Mouse (Mus musculus): ENCODE results near the gene Purb.
"Not testable (repeated sequence)": the region's sequence is repeated elsewhere in the genome, so short reads cannot be mapped to it uniquely, and the experiment has no call there.

The Purb gene

DNA sequence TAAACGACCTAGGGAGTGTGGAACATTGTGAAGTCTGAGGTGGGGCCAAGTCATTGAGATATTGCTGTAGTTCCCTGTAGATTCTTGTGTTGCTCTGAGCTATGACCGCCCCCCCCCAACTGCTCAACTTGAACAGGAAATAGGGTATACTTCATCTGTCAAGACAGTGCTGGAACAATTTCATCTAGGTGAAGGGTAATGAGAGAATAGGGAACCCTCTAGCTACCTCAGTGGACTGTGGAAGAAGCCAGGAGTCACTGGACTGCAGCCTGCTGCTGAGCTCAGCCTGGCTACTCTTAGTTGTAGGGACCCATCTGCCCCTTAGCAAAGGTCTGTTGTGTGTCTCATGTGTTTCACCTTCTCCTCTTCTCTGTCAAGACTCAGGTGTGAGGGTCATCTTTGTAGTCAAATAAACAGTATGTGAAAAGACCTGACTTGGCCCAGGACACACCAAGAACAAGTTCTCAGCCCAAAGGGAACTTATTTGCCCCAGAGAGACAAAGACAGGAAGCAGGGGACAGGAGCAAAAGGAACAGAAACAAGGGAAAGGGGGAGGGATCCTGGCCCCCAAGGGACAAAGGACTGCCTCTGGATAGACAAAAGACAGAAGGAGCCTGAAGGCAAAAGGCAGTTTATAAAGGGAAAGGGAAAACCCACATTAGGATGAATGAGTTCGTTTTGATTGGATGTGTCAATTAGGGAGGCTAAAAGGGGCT is 8.7 kb upstream of the Purb start:
- in situ Hi-C loops (cut with MseI, MboI), result no loop called here

DNA sequence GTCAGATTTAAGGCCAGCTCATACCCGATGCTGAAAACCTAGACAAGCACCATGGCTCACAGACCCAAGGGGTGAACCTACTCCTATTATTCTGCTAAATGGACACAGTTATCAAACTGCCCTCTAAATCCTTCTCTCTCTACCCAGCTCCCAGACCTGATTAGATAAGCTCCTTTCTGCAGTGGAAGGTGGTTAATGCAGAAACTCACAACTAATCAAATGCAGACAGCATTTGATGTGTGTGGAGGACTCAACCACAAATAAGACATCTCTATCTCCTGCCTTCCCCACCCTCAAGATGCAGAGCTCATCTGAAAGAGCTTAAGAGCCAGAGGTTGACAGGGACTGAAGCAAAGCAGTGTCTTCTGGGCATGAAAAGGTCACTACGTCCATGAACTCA is 7.4 kb upstream of the Purb start:
- in situ Hi-C loops (cut with MseI, MboI), result no loop called here

DNA sequence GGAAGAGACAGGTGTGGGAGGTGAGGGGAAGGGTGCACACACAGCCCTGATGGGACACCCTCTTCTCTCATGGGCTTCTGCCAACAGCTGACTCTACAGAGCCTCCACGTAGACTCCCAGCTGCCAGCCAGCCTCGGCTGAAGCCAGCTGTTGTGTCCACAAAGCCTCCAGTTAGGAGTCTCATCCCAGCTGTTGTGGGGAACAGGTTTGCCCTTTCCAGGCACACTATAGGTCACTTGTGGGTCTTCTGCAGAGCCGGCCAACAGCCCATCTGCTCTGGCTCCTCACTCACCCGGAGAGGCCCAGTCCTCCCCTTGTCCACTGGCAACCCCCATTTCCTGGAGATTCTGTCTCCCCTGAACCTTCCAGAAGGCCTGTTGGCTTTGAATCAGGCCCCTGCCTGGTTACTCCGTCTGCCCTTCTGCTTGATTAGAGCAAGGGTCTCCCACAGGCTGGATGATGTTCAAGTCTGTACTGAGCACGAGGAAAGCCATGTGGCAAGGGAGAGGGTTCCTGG is 6.0 kb upstream of the Purb start:
- in situ Hi-C loops (cut with MseI, MboI), result no loop called here

DNA sequence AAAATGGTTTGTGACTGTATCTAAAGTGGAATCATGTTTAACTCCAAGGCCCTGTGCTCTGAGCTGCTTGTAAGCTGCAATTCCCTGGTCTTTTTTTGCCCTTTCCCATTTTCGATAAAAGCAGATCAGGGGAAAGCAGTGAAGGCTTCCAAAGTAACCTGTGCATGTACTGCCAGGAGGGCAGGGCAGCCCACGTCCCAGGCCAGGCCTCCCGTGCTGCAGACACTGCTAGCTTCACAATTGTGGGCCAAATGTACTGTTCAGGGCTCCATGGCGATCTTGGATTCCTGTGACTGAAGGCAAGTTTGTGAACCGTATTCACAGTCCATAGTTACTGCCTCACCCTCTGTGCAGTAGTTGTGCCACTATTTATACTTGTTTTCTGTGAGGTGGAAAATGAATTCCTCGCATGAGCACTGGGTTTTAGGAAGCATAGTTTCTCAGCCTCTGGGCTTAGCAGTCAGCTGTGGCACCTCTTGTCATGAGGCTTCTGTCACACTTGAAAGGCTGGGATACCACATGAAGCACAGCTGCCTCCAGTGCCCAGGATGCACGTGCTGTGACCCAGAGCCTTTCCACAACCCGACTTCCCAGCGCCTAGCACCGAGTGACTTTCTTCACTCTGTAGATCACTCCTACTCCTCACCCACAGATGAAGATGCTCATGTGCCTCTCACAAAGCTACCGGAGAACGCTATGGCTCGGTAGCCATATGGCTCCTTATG is 5.1 kb upstream of the Purb start:
- in situ Hi-C loops (cut with MseI, MboI), result no loop called here

DNA sequence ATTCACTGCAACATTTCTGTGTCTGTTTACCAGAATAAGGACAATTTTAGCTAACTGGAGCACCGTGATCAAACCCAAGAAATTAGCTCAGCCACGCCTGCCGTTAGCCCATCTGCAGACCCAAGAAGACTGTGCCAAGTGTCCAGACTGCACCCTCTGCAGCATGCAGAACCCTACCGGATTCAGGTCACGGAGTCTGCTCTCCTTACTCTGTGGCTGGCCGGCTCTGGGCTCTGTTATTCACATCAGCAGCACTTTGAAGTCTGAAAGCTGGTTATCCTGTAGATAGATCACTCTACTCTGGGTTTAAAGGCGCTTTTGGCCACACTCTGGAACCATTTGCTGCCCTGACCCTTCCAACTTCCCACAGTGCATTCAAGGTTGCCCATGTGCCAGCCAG is 4.5 kb upstream of the Purb start:
- in situ Hi-C loops (cut with MseI, MboI), result no loop called here

DNA sequence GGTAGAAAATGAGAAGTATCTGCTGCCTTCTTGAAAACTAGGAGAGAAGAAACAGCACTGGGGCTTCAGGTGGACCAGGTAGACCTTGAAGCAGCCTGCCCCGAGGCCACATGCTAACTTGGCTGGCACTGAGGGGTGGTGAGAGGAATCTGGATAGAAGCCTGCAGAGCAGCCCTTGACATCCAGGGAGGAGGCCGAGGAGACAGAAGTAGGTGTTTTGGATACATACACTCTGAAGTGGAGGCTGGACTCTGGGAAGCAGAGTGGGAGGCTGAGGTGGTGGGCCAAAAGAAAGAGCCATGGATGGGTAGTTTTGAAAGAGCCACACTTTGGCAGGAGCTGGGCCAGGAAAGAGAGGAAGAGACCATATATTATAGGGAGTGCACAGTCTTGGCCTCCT is 3.5 kb upstream of the Purb start:
- in situ Hi-C loops (cut with MseI, MboI), result no loop called here

DNA sequence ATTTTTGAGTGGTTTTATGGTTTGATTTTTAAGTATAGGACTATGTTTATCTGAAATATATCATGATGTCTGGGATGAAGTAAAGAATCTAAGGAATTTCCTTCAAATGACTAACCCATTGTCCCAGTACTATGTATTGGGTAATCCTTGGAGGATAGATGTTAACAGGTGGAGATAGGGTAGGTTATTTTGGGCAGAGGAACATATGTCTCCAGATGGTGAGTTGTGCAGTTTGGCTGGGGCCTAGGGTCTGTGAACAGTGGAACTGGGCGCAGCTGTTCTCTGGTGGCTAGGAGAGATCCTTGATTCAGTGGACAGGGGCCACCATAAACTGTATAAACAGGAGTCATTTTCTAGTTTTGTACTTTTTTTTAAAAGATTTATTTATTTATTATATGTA is 1.6 kb upstream of the Purb start:
- in situ Hi-C loops (cut with MseI, MboI), result no loop called here

DNA sequence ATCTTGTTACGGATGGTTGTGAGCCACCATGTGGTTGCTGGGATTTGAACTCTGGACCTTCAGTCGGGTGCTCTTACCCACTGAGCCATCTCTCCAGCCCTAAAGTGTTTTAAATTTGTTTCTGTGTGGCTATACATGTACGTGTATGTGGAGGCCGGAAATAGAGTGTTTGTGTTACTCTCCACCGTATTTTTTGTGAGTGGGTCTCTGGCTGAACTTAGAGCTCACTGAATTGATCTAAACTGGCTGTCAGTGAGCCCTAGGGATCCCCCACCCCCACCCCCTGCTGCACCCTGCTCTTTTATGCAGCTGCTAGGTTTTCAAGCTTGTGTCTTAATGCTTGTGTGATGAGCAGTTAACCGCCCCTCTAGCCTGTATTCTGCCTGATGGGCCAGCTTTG is 1.2 kb upstream of the Purb start:
- in situ Hi-C loops (cut with MseI, MboI), result no loop called here

DNA sequence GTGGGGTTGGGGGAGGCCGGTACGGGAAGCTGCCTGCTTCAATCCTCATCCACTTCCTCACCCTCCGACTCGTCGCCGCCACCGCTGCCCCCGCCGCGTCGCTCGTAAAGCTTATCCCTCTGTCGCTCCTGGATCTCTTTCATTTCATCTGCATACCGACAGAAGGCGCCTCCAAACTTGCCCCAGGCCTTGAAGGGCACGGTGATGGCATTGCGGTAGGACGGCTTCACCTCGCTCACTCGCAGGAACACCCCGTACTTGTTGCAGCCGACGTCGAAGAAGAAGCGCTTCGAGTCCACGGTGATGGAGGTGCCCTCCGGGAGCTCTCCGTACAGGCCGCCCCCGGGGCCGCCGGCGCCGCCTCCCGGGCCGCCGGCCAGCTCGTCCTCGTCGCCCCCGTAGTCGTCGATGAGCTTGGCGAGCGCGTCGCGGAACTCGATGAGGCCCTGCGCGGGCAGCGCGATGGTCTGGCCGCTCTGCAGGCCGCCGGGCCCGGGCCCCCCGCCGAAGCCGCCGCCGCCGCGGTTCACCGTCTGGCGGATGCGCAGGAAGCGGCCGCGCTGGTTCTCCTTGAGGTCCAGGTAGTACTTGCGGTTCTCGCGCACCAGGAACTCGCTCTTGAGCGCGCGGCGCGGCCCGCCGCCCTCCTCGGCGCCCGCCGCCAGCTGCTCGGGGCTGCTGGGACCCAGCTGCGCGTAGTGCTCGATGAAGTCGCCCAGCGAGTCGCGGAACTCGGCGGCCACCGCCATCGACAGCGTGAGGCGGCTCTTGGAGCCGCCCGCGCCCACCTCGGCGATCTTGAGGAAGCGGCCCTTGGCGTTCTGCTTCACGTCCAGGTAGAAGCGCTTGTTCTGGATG is 614 bp downstream of the Purb start:
- in situ Hi-C loops (cut with MseI, MboI), result loop anchor here in 1 of 2 experiments (5.0 kb wide), 1 partner anchor 52 kb away; no protein-coding TSS in a partner anchor

DNA sequence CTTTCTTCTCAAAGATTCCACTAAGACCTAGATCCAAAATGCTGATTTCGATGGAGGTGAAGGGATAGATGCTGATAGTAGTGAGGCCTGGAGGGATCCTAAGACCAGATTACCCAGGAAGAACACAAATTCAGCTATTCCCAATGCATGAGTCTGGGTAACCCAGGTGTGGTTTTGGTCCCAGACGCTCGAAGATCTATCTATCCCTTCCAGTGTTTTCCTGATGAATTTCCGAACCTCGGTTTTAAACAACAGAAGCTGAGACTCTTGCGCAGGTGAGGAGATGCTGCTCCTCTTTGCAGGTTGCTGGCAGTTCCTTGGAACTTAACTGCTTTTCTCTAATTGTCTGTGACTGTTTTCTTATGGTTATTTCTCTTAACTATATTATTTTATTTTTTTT is 1.3 kb downstream of the Purb start:
- in situ Hi-C loops (cut with MseI, MboI), result loop anchor here in 1 of 2 experiments (5.0 kb wide), 1 partner anchor 53 kb away; no protein-coding TSS in a partner anchor

DNA sequence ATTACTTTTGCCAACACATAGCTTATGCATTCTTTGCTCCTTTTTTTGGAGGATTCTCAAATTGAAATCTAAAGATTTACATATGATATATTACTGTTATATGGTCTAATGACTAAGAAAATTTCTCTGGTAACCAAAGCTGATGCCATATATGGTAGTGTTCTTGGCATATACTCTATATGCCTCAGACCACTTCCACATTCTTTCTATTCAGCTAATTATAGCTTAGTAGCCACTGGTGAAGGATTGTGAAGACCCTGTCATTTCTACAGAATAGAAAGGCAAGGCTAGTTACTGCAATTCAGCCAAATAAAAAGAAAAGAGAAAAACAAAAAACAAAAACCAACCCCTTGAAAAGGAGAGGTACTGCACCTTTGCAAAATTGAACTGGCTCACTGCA is 3.6 kb downstream of the Purb start:
- in situ Hi-C loops (cut with MseI, MboI), result loop anchor here in 1 of 2 experiments (5.0 kb wide), 1 partner anchor 55 kb away; no protein-coding TSS in a partner anchor

DNA sequence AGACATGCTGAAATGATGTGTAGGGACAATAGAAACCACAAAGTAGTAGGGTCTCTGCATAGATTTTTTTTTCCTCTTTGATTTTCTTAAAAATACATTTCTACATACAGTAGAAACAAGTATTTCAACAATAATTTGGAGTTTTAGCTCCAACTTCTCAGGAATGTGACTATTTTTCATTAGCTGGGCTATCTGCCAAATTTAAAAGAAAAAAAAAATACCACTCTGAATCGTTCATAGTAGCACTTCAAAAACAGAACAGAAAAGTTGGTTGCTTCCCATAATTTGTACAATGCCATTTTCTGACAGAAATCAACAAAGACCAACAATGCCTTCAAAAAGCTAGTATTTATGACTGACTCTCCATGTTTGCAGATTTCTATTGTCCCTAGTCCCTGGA is 4.2 kb downstream of the Purb start:
- in situ Hi-C loops (cut with MseI, MboI), result loop anchor here in 1 of 2 experiments (5.0 kb wide), 1 partner anchor 56 kb away; no protein-coding TSS in a partner anchor

DNA sequence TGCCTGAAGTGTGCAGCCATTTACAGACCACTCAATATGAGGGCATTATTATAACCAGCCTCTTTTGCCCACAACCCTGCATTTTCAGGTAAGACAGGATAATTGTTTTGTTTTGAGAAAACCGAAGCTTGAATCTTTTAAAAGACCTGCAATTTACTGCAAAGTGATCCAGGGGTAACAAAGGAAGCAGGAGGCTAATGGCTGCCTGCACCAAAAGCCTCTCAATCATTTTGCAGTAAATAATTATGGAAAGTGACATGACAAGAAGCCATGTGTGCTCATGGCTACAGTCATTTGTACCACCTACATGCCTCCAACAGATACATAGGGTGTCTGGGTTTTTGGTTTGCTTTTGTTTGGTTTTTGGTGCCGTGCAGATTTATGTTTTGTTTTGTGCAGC is 4.7 kb downstream of the Purb start:
- in situ Hi-C loops (cut with MseI, MboI), result loop anchor here in 1 of 2 experiments (5.0 kb wide), 1 partner anchor 56 kb away; no protein-coding TSS in a partner anchor

DNA sequence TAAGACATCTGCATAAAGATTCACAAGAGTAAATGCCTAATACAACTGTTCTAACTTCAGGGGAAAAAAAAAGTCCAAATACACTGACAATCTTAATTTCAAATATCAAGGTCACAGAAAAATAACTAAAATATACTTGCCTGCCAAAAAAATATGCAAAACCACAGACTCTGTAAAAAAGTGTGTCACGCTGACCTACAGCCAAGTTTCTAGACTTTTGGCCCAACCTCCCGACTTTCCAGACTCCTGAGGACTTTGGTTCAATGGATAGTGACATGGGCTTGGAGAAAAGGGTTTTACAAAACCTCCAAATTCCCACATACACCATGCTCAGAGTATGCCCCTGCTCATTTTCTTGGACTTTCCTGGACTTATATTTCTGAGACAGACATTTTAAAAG is 7.2 kb downstream of the Purb start:
- in situ Hi-C loops (cut with MseI, MboI), result no loop called here

DNA sequence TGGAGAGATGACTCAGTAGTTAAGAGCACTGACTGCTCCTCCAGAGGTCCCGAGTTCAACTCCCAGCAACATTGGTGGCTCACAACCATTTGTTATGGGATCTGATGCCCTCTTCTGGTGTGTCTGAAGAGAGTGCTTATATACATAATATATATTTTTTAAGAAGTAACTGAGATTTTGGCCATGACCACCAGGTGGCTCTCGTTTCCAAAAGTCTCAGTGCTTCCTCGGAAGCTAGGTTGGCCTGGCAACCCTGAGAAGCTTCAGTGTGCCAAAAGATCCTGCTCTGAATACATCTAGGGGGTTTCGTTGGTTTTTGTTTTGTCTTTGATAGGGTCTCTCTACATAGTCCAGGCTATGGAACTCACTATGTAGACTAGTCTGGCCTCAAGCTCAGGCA is 10.6 kb downstream of the Purb start:
- in situ Hi-C loops (cut with MseI, MboI), result no loop called here

DNA sequence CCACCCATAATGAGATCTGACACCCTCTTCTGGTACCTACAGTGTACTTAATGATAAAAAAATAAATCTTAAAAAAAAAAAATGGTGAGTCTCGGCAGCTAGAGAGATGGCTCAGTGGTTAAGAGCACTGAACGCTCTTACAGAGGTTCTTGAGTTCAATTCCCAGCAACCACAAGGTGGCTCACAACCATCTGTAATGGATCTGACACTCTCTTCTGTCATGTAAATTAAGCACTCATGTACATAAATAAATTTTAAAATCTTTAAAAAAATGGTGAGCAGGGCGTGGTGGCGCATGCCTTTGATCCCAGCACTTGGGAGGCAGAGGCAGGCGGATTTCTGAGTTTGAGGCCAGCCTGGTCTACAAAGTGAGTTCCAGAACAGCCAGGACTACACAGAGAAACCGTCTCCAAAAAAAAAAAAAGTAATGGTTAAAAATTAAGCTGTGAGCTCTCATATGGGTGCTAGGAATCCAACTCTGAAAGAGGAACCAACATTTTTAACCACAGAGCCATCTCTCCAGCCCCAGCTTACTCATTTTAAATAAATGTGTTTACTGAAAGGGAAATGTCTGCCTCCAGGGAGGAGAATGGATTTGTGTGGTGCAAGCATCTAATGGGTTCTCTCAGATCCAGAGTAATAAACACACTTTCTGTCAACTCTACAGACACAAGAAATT is 12.4 kb downstream of the Purb start:
- in situ Hi-C loops (cut with MseI, MboI), result no loop called here

DNA sequence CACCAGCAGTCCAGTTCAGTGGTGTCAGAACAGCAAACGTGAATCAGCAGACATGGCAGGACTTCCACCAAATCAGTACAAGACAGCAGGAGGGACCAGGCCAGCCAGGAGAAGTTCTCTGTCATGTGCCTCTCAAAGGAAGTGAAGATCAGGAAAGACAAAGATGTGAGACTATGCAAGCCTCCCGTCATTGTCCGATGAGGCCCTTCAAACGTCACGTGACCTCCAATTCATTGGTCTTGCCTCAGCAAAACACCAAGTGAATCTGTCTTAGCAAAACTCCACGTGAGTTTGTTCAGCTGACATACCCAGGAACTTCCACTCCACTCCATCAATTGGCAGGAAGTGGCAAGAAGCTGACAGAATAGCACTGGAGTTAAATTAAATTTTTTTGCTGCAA is 19.6 kb downstream of the Purb start:
- in situ Hi-C loops (cut with MseI, MboI), result no loop called here

DNA sequence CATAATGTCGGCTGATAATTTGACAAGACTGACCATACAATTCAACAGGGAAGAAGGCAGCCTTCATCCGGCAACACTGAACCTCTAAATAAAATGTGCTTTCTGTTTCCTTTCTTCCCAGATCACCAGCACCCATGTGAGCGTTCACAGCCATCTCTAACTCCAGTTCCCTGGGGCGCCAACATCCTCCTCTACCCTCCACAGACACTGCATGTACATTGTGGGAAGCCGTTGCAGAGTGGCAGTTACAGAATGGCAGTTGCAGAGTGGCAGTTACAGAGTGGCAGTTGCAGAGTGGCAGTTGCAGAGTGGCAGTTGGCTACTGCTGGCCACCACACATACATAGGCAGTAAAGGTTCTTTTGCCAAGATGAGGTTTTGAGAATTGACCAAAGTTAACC is 27.6 kb downstream of the Purb start:
- in situ Hi-C loops (cut with MseI, MboI), result not testable (repeated sequence)

DNA sequence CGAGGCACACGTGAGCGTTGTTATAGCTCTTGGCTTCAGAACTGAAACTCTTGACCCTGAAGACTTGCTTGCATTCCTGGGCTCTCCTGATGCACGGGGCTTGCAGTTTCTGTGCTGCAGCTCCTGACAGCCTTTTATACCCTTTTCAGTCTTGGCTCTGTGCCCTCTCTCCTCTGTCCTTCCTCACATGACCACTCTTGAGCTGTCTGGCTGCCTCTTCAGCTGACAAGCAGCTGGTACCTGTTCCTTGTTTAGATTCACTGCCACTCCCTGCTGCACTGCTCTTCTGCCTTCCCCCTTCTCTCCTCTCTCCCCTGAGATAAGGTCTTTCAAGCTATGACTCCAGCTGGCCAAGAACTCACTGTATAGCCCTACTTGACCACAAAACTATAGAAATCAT is 28.2 kb downstream of the Purb start:
- in situ Hi-C loops (cut with MseI, MboI), result no loop called here

DNA sequence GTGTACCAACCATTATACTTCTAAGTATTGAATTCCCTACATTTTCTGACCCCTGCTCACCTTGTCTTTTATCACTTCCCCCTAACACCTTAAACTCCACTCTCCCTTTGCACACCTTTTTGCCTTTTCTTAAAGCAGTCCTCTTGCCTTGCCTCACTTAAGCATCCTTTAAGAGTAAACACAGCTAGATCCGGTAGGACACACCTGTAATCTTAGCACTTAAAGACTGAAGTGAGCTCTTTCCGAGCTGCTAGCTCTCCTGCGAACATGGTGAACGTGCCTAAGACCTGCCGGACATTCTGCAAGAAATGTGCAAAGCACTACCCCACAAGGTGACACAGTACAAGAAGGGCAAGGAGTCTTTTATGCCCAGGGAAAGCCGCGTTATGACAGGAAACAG is 29.8 kb downstream of the Purb start:
- in situ Hi-C loops (cut with MseI, MboI), result no loop called here

DNA sequence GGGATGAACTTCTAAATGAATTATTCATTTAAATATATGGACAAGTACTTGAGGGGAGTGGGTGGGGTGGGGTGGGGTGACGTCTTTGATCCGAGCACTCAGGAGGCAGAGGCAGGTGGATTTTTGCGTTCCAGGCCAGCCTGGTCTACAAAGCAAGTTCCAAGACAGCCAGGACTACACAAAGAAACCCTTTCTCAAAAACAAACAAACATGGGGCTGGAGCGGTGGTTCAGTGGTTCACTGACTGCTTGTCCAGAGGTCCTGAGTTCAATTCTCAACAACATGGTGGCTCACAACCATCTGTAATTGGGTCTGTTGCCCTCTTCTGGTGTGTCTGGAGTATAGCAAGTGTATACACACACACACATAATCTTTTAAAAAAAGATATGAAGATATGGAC is 30.3 kb downstream of the Purb start:
- in situ Hi-C loops (cut with MseI, MboI), result no loop called here
